Mouse (Mus musculus) ES-E14 (cell line): ENCODE results near the gene Tap1. TPM values are rescaled to one million over a fixed set of nuclear protein-coding genes. Genes with fewer than 3 reads are reported as not detected.

Experiments used
- DNase-seq: peaks from one replicate; pipeline ENCODE4 v3.0.0-alpha.2; 2013; ENCODE audit warnings: low read depth, low spot score
- H3K27ac ChIP-seq: 2 replicates; pipeline ENCODE4 v1.5.1; 2012; ENCODE audit warnings: low read depth, mild to moderate bottlenecking, low read length, moderate library complexity, mixed read lengths; ENCODE audit not compliant: poor library complexity, insufficient read depth, severe bottlenecking
- H3K36me3 ChIP-seq: 2 replicates; pipeline ENCODE4 v1.6.1; 2012; ENCODE audit warnings: mild to moderate bottlenecking, low read length, moderate library complexity, mixed read lengths; ENCODE audit not compliant: control insufficient read depth, poor library complexity, insufficient read depth, severe bottlenecking
- H3K4me1 ChIP-seq, 2 experiments: fragments of 150-350 bp in 1 of 2; sonication (generic) in 1 of 2; 2 replicates each; pipeline ENCODE4 v1.6.1; 2012; ENCODE audit warnings: low read length in 2 of 2, mild to moderate bottlenecking in 1 of 2, mixed read lengths in 1 of 2; ENCODE audit not compliant: control insufficient read depth in 2 of 2, insufficient read depth in 2 of 2, poor library complexity in 1 of 2
- H3K4me3 ChIP-seq, 2 experiments: fragments of 150-350 bp in 1 of 2; sonication (generic) in 1 of 2; 2 replicates each; pipeline ENCODE4 v1.5.1; 2012; ENCODE audit warnings: low read length in 2 of 2, low read depth in 1 of 2, mild to moderate bottlenecking in 1 of 2, mixed read lengths in 1 of 2; ENCODE audit not compliant: insufficient read depth in 1 of 2, poor library complexity in 1 of 2, severe bottlenecking in 1 of 2
- H3K9ac ChIP-seq: 2 replicates; pipeline ENCODE4 v1.6.1; 2012; ENCODE audit warnings: low read depth, mild to moderate bottlenecking, low read length, mixed read lengths; ENCODE audit not compliant: poor library complexity, insufficient read depth, severe bottlenecking
- H3K9me3 ChIP-seq: fragments of 150-350 bp; sonication (generic); 2 replicates; pipeline ENCODE4 v1.6.1; 2012; ENCODE audit warnings: low read depth, mild to moderate bottlenecking, low read length; ENCODE audit not compliant: control insufficient read depth, insufficient read depth
- CHD2 ChIP-seq: IDR thresholded peaks from 2 replicates; pipeline ENCODE4 v1.6.1; 2014; ENCODE audit warnings: mild to moderate bottlenecking, low read depth, low read length, inconsistent platforms
- HCFC1 ChIP-seq: IDR thresholded peaks from 2 replicates; pipeline ENCODE4 v1.6.1; 2012; ENCODE audit warnings: low read length, inconsistent platforms, borderline replicate concordance; ENCODE audit not compliant: insufficient read depth
- MAFK ChIP-seq: IDR thresholded peaks from 2 replicates; pipeline ENCODE4 v1.6.1; 2014; ENCODE audit warnings: mild to moderate bottlenecking, low read depth, low read length, inconsistent platforms; ENCODE audit not compliant: insufficient read depth
- ZC3H11A ChIP-seq: IDR thresholded peaks from 2 replicates; pipeline ENCODE4 v1.6.1; 2012; ENCODE audit warnings: low read depth, mild to moderate bottlenecking, inconsistent platforms, low read length, borderline replicate concordance
- ZNF384 ChIP-seq: IDR thresholded peaks from 2 replicates; pipeline ENCODE4 v1.6.1; 2012; ENCODE audit warnings: low read depth, low read length, inconsistent platforms
- in situ Hi-C, 2 experiments: fragments of 600-800 bp; cut with MboI; formaldehyde crosslinking; loops; one replicate each; pipeline ENCODE4 v1.15.1; 2025; ENCODE audit warnings: low sequenced_read_pairs in 2 of 2, inconsistent platforms in 1 of 2; ENCODE audit not compliant: unreplicated experiment in 2 of 2
- total RNA-seq: library from RNA; depleted of rRNA; stranded (reverse); fragments of 300-350 nt; gene quantifications from 2 replicates; pipeline ENCODE4 v1.2.3, GENCODE M21; 2012

The Tap1 gene
- total RNA-seq, 1 experiment, result 13.9 TPM

DNA sequence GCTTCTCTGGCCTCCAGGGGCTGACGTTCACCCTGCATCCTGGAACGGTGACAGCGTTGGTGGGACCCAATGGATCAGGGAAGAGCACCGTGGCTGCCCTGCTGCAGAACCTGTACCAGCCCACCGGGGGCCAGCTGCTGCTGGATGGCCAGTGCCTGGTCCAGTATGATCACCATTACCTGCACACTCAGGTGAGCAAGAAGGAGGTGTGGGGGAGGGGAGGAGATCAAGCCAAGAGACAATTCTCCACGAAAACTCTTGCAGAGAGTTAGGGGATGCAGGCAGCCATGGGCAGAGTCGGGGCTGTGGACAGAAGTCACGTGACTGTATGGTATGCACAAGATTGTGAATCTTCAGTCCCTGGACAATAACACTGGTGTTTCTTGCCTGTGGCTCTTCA is 6.1 kb downstream of the Tap1 start:
- Histone ChIP-seq H3K9me3 (no peaks in the 10 kb centered on the region), H3K4me3 (no peak overlapping the region), H3K9ac (no peak overlapping the region), H3K36me3 (no peaks in the 10 kb centered on the region), H3K4me1 (peaks cover 0 to 8% of the 10 kb centered on the region in 2 experiments; a peak in 1 of 4 replicates), H3K27ac (no peak overlapping the region)
- no peak for DNase-seq
- in situ Hi-C loops, result no loop called here
- TF ChIP-seq HCFC1 (no peak), MAFK (no peak), ZC3H11A (no peak), CHD2 (no peak)

DNA sequence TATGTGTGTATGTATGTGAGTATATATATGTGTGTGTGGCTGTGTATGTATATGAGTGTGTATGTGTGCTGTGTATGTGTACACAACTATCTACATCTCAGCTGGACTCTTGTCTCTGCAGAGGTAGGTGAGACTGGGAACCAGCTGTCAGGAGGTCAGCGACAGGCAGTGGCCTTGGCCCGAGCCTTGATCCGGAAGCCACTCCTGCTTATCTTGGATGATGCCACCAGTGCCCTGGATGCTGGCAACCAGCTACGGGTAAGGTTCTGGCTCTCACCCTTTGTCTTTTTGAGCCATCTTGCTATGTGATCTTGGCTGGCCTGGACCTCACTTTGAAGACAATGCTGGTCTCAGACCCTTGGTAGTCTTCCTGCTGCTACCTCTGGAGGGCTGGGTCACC is 7.4 kb downstream of the Tap1 start:
- DNase-seq, result no peak
- Histone ChIP-seq H3K27ac (no peak overlapping the region), H3K4me1 (peaks cover 0 to 11% of the 10 kb centered on the region in 2 experiments; a peak in 1 of 4 replicates), H3K9me3 (no peaks in the 10 kb centered on the region), H3K9ac (no peak overlapping the region), H3K36me3 (no peaks in the 10 kb centered on the region), H3K4me3 (no peak overlapping the region)
- in situ Hi-C loops, result no loop called here
- TF ChIP-seq ZNF384 (no peak), CHD2 (no peak), ZC3H11A (no peak), HCFC1 (no peak), MAFK (no peak)

DNA sequence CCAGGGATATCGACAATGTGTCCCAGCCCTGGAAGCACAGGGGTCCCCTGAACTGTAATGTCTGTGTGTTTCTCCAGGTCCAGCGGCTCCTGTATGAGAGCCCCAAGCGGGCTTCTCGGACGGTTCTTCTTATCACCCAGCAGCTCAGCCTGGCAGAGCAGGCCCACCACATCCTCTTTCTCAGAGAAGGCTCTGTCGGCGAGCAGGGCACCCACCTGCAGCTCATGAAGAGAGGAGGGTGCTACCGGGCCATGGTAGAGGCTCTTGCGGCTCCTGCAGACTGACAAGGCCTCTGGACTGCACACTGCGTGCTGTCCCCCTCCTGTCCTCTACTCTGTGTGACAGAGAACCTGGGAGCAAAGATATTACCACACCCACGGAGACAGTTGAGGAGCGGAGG is 9.1 kb downstream of the Tap1 start:
- TF ChIP-seq CHD2 (no peak), ZNF384 (no peak), ZC3H11A (no peak), HCFC1 (no peak)
- H3K4me3 ChIP-seq, result peak overlapping the region in 1 of 2 experiments; percentile 37; a peak in 1 of 4 replicates
- in situ Hi-C loops, result no loop called here
- DNase-seq, result no peak
- H3K27ac ChIP-seq, result no peak overlapping the region
- no peak overlapping the region for H3K9ac ChIP-seq
- H3K36me3 ChIP-seq, result no peaks in the 10 kb centered on the region
- H3K9me3 ChIP-seq, result no peaks in the 10 kb centered on the region
- H3K4me1 ChIP-seq, result peaks cover 0 to 11% of the 10 kb centered on the region in 2 experiments; a peak in 1 of 4 replicates

DNA sequence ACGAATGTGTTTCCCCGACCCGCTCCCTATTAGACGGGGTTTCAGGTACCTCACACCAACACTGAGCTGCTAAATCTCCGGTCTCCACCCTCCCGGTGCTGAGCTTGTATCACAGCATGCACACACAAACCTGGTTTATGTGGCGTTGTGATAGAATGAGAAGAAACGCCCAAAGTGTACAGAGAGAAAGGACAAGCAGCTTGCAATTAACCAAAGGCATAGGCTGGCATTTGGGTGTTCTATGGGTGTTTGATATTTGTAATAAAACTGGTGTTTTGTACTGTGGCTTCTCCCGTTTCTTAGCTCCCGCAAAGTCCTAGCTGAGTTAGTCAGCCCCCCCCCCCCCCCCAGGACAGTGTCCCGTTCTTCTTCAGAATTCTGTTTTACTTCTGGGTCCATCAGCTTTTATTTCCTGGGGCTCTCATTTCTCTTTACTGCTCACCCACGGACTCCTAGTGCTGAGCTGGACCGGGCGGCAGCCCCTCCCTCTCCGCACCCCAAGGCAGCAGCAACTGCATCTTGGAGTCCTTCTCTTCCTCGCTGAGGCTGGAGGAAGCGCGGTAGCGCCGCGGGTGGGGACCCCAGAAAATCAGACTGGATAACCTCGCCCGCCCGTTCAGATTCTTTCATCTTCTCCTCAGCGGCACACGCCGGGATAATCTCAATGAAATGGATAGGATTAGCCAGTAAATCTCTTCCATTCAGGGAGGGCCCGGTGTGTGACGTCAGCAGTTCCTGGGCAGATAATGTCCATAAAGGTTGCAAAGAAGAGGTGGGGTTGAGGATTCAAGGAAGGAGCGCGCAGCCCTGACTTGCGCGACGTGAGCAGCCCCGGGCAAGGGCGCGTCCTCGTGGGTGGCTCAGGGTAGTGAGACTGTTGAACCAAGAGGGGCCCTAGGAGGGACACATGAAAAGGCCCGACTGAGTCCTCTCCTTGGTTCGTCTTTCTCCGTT is 9.9 kb downstream of the Tap1 start, which contains the start of gene Psmb8:
Psmb8 (plus strand) TSS at position 781 of the 954 bp plus-strand sequence.
- H3K4me1 ChIP-seq, result peaks cover 0 to 11% of the 10 kb centered on the region in 2 experiments; a peak in 1 of 4 replicates
- peak within 1 kb of the TSS; percentile 62; the same call in 1 of the 2 replicates for H3K9ac ChIP-seq
- H3K36me3 ChIP-seq, result no peaks in the 10 kb centered on the region
- DNase-seq, result peak; percentile 71
- H3K9me3 ChIP-seq, result no peaks in the 10 kb centered on the region
- TF ChIP-seq CHD2 (peak; percentile 81; the same call in 1 of the 2 replicates), HCFC1 (no peak)
- in situ Hi-C loops, result no loop called here
- H3K27ac ChIP-seq, result no peak within 1 kb of the TSS
- peak within 1 kb of the TSS; percentile 54 to 58 for H3K4me3 ChIP-seq
